Mouse (Mus musculus) megakaryocyte, embryonic 14.5 days (primary cell): ENCODE results near the gene S100a13.

Source experiments
- FLI1 ChIP-seq: IDR thresholded peaks from 2 replicates; pipeline ENCODE4 v1.6.1; 2012; ENCODE audit warnings: low read length, inconsistent platforms, mixed read lengths
- GATA1 ChIP-seq: IDR thresholded peaks from 3 replicates; pipeline ENCODE4 v1.6.1; 2012; ENCODE audit warnings: mixed read lengths, low read length, inconsistent platforms, borderline replicate concordance

- no peak for TF ChIP-seq GATA1
- TF ChIP-seq FLI1 = no peak
These were observed 23.1 kb downstream of the S100a13 start, which contains the start of gene S100a16 for GRCm38 (mm10) chr3:90537141-90537904.
